Mouse (Mus musculus) intestine, embryonic 15.5 days (tissue): ENCODE results near the gene Foxn1. TPM values are rescaled to one million over a fixed set of nuclear protein-coding genes. Genes with fewer than 3 reads are reported as not detected.

Experiments
- ATAC-seq: fragments of 200-750 bp; cut with Nextera tagmentation; 2 replicates; pipeline ENCODE4 v1.8.0; 2017; ENCODE audit warnings: moderate TSS enrichment, moderate library complexity
- H3K27ac ChIP-seq: fragments of 300-500 bp; sonication (generic); 2 replicates; pipeline ENCODE4 v1.5.1; 2015; ENCODE audit warnings: mild to moderate bottlenecking, inconsistent platforms
- H3K27me3 ChIP-seq: fragments of 300-500 bp; sonication (generic); replicated peaks from 2 replicates; pipeline ENCODE4 v1.6.1; 2015; ENCODE audit warnings: inconsistent platforms
- H3K36me3 ChIP-seq: fragments of 300-500 bp; sonication (generic); 2 replicates; pipeline ENCODE4 v1.6.1; 2015; ENCODE audit warnings: inconsistent platforms
- H3K4me1 ChIP-seq: fragments of 300-500 bp; sonication (generic); replicated peaks from 2 replicates; pipeline ENCODE4 v1.6.1; 2015; ENCODE audit warnings: inconsistent platforms
- H3K4me2 ChIP-seq: fragments of 300-500 bp; sonication (generic); replicated peaks from 2 replicates; pipeline ENCODE4 v1.6.1; 2015; ENCODE audit warnings: mild to moderate bottlenecking, inconsistent platforms
- H3K4me3 ChIP-seq: fragments of 300-500 bp; sonication (generic); replicated peaks from 2 replicates; pipeline ENCODE4 v1.5.1; 2015; ENCODE audit warnings: inconsistent platforms
- H3K9ac ChIP-seq: fragments of 300-500 bp; sonication (generic); 2 replicates; pipeline ENCODE4 v1.6.1; 2015; ENCODE audit warnings: inconsistent platforms
- H3K9me3 ChIP-seq: fragments of 300-500 bp; sonication (generic); 2 replicates; pipeline ENCODE4 v1.6.1; 2016; ENCODE audit warnings: inconsistent platforms
- WGBS: fragments of 180-500 bp; shearing (Covaris S2); methylation state at CpG from one replicate; pipeline ENCODE4 v1.1.7; 2015; 5-methylcytosine and 5-hydroxymethylcytosine counted together
- polyA plus RNA-seq: library from polyadenylated mRNA; unstranded; fragments of >200 nt; fragmentation: Nextera tagmentation; extraction: Ambion mirVana; gene quantifications from 2 replicates; pipeline ENCODE4 v1.2.1, GENCODE M21; 2015

Foxn1 gene
- polyA plus RNA-seq, 1 experiment from 2014 or later: not detected

- no peaks in the 10 kb centered on the region for H3K9me3 ChIP-seq
- peak overlapping the region; percentile 14; the same call in 1 of the 2 replicates for H3K4me3 ChIP-seq
- ATAC-seq: peak; percentile 57
- peaks cover 22% of the 10 kb centered on the region for H3K4me1 ChIP-seq
- no peak overlapping the region for H3K9ac ChIP-seq
- peak overlapping the region; percentile 58 for H3K4me2 ChIP-seq
- peaks cover 3% of the 10 kb centered on the region; the same call in 1 of the 2 replicates for H3K27me3 ChIP-seq
- no peaks in the 10 kb centered on the region for H3K36me3 ChIP-seq
- WGBS: 8% methylated on average over 18 of the region's 18 CpGs
- H3K27ac ChIP-seq: peak overlapping the region; percentile 58; the same call in 1 of the 2 replicates
These were observed 11.0 kb upstream of the Foxn1 start for GRCm38 (mm10) chr11:78397397-78397796.

GRCm38 (mm10) chr11:78396950-78397349 lies 10.6 kb upstream of the Foxn1 start:
- peak; percentile 31 for ATAC-seq
- WGBS: 25% methylated on average over 11 of the region's 11 CpGs
- no peaks in the 10 kb centered on the region for H3K36me3 ChIP-seq
- H3K4me2 ChIP-seq: peak overlapping the region; percentile 58
- no peaks in the 10 kb centered on the region for H3K9me3 ChIP-seq
- peaks cover 20% of the 10 kb centered on the region for H3K4me1 ChIP-seq
- H3K27me3 ChIP-seq: peaks cover 3% of the 10 kb centered on the region; the same call in 1 of the 2 replicates
- H3K4me3 ChIP-seq: peak overlapping the region; percentile 14; the same call in 1 of the 2 replicates
- no peak overlapping the region for H3K9ac ChIP-seq
- peak overlapping the region; percentile 58; the same call in 1 of the 2 replicates for H3K27ac ChIP-seq

GRCm38 (mm10) chr11:78392728-78393127 lies 6.4 kb upstream of the Foxn1 start:
- ATAC-seq: no peak
- 55% methylated on average over 3 of the region's 3 CpGs for WGBS

GRCm38 (mm10) chr11:78385776-78386175 lies 582 bp downstream of the Foxn1 start:
- Histone ChIP-seq H3K36me3 (no peaks in the 10 kb centered on the region), H3K4me3 (no peak overlapping the region), H3K27ac (no peak overlapping the region), H3K27me3 (no peaks in the 10 kb centered on the region), H3K4me1 (0 out of 2 replicates have a peak, but pooled peaks cover 2% of the 10 kb centered on the region), H3K9ac (no peak overlapping the region), H3K9me3 (no peaks in the 10 kb centered on the region), H3K4me2 (no peak overlapping the region)
- WGBS: 80% methylated on average over 10 of the region's 10 CpGs
- ATAC-seq: no peak

More at GRCm38 (mm10) chr11:78392728-78393127, 6.4 kb upstream of the Foxn1 start:
- Histone ChIP-seq H3K36me3 (no peaks in the 10 kb centered on the region), H3K9me3 (no peaks in the 10 kb centered on the region), H3K9ac (no peak overlapping the region), H3K4me2 (no peak overlapping the region), H3K4me3 (no peak overlapping the region), H3K4me1 (peaks cover 6% of the 10 kb centered on the region), H3K27me3 (no peaks in the 10 kb centered on the region), H3K27ac (no peak overlapping the region)

- no peak overlapping the region for H3K4me2 ChIP-seq
- H3K4me3 ChIP-seq: no peak overlapping the region
- H3K27ac ChIP-seq: no peak overlapping the region
- H3K36me3 ChIP-seq: no peaks in the 10 kb centered on the region
- WGBS: 41% methylated on average over 5 of the region's 5 CpGs
- H3K27me3 ChIP-seq: no peaks in the 10 kb centered on the region
- no peaks in the 10 kb centered on the region for H3K9me3 ChIP-seq
- no peak for ATAC-seq
- no peak overlapping the region for H3K9ac ChIP-seq
- 0 out of 2 replicates have a peak, but pooled peaks cover 7% of the 10 kb centered on the region for H3K4me1 ChIP-seq
These were observed 3.7 kb downstream of the Foxn1 start for GRCm38 (mm10) chr11:78382701-78383100.

GRCm38 (mm10) chr11:78382286-78382685 lies 4.1 kb downstream of the Foxn1 start:
- Histone ChIP-seq H3K4me1 (0 out of 2 replicates have a peak, but pooled peaks cover 7% of the 10 kb centered on the region), H3K4me2 (no peak overlapping the region), H3K4me3 (no peak overlapping the region), H3K27me3 (no peaks in the 10 kb centered on the region), H3K36me3 (no peaks in the 10 kb centered on the region), H3K27ac (no peak overlapping the region), H3K9me3 (no peaks in the 10 kb centered on the region), H3K9ac (no peak overlapping the region)
- ATAC-seq: no peak
- 72% methylated on average over 7 of the region's 7 CpGs for WGBS

GRCm38 (mm10) chr11:78380996-78381395 lies 5.4 kb downstream of the Foxn1 start:
- Histone ChIP-seq H3K9ac (no peak overlapping the region), H3K9me3 (no peaks in the 10 kb centered on the region), H3K4me2 (no peak overlapping the region), H3K4me3 (no peak overlapping the region), H3K27ac (no peak overlapping the region), H3K36me3 (no peaks in the 10 kb centered on the region), H3K4me1 (0 out of 2 replicates have a peak, but pooled peaks cover 5% of the 10 kb centered on the region), H3K27me3 (no peaks in the 10 kb centered on the region)
- WGBS: 83% methylated on average over 3 of the region's 3 CpGs
- ATAC-seq: no peak

- Histone ChIP-seq H3K27me3 (no peaks in the 10 kb centered on the region), H3K4me2 (no peak overlapping the region), H3K9ac (no peak overlapping the region), H3K4me1 (0 out of 2 replicates have a peak, but pooled peaks cover 5% of the 10 kb centered on the region), H3K4me3 (no peak overlapping the region), H3K36me3 (no peaks in the 10 kb centered on the region), H3K27ac (no peak overlapping the region), H3K9me3 (no peaks in the 10 kb centered on the region)
- no peak for ATAC-seq
- 77% methylated on average over 4 of the region's 4 CpGs for WGBS
These were observed 6.0 kb downstream of the Foxn1 start for GRCm38 (mm10) chr11:78380351-78380750.

GRCm38 (mm10) chr11:78377549-78378159 lies 8.7 kb downstream of the Foxn1 start:
- no peaks in the 10 kb centered on the region for H3K36me3 ChIP-seq
- peak; percentile 94 for ATAC-seq
- no peak overlapping the region for H3K4me2 ChIP-seq
- no peak overlapping the region; the same call in 1 of the 2 replicates for H3K27ac ChIP-seq
- no peak overlapping the region for H3K4me3 ChIP-seq
- no peaks in the 10 kb centered on the region for H3K27me3 ChIP-seq
- no peaks in the 10 kb centered on the region for H3K9me3 ChIP-seq
- no peak overlapping the region for H3K9ac ChIP-seq
- H3K4me1 ChIP-seq: 0 out of 2 replicates have a peak, but pooled peaks cover 5% of the 10 kb centered on the region
- WGBS: 23% methylated on average over 11 of the region's 12 CpGs

GRCm38 (mm10) chr11:78374147-78374546 lies 12.2 kb downstream of the Foxn1 start:
- no peak overlapping the region for H3K4me2 ChIP-seq
- no peak for ATAC-seq
- no peaks in the 10 kb centered on the region for H3K9me3 ChIP-seq
- H3K4me1 ChIP-seq: peaks cover 13% of the 10 kb centered on the region
- H3K9ac ChIP-seq: no peak overlapping the region
- no peak overlapping the region for H3K4me3 ChIP-seq
- no peaks in the 10 kb centered on the region for H3K36me3 ChIP-seq
- H3K27ac ChIP-seq: no peak overlapping the region
- 70% methylated on average over 8 of the region's 8 CpGs for WGBS
- no peaks in the 10 kb centered on the region for H3K27me3 ChIP-seq

- no peak overlapping the region for H3K4me2 ChIP-seq
- ATAC-seq: no peak
- H3K4me1 ChIP-seq: peaks cover 8% of the 10 kb centered on the region
- H3K9me3 ChIP-seq: no peaks in the 10 kb centered on the region
- H3K9ac ChIP-seq: no peak overlapping the region
- no peaks in the 10 kb centered on the region for H3K36me3 ChIP-seq
- H3K27ac ChIP-seq: no peak overlapping the region
- 50% methylated on average over 7 of the region's 7 CpGs for WGBS
- H3K4me3 ChIP-seq: no peak overlapping the region
- H3K27me3 ChIP-seq: no peaks in the 10 kb centered on the region
These were observed 13.7 kb downstream of the Foxn1 start for GRCm38 (mm10) chr11:78372610-78373009.

- no peak overlapping the region for H3K4me3 ChIP-seq
- no peak for ATAC-seq
- H3K27ac ChIP-seq: no peak overlapping the region
- WGBS: 67% methylated on average over 3 of the region's 3 CpGs
- peaks cover 8% of the 10 kb centered on the region for H3K4me1 ChIP-seq
- no peaks in the 10 kb centered on the region for H3K36me3 ChIP-seq
- H3K27me3 ChIP-seq: no peaks in the 10 kb centered on the region
- no peak overlapping the region for H3K4me2 ChIP-seq
- H3K9me3 ChIP-seq: no peaks in the 10 kb centered on the region
- no peak overlapping the region for H3K9ac ChIP-seq
These were observed 14.2 kb downstream of the Foxn1 start for GRCm38 (mm10) chr11:78372166-78372565.

GRCm38 (mm10) chr11:78371711-78372110 lies 14.6 kb downstream of the Foxn1 start:
- H3K27me3 ChIP-seq: no peaks in the 10 kb centered on the region
- no peak for ATAC-seq
- peaks cover 8% of the 10 kb centered on the region for H3K4me1 ChIP-seq
- WGBS: 90% methylated on average over 11 of the region's 11 CpGs
- no peak overlapping the region for H3K27ac ChIP-seq
- H3K36me3 ChIP-seq: no peaks in the 10 kb centered on the region
- H3K4me3 ChIP-seq: no peak overlapping the region
- no peaks in the 10 kb centered on the region for H3K9me3 ChIP-seq
- no peak overlapping the region for H3K9ac ChIP-seq
- H3K4me2 ChIP-seq: no peak overlapping the region
